Mouse (Mus musculus): ENCODE data around the gene Prok1. TPM values are rescaled to one million over a fixed set of nuclear protein-coding genes. Genes with fewer than 3 reads are reported as not detected.

The Prok1 gene
- polyA plus RNA-seq, 1 experiment from 2014 or later: not detected

DNA sequence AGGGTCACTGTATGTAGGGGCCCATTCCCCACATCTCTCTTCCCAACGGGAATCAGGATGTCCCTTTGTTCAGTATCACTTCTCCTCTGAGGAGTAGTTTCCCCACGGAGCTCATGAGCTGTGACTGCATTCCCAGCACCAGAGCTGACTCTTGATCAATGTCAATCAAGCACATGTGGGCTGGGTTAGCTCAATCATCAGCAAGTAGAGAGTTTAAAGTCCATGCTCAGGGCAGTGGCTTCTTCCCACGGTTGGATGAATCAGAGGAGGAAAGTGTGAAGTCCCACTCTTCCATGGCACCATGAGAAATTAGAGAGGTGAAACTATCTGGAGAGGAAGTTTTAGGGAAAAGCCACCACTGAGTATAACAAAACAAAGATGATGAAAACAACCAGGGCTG lies 9.5 kb upstream of the Prok1 start:
- Histone ChIP-seq H3K27me3 (ENCODE audit: control insufficient read depth, insufficient read depth, low read length) (no peaks in the 10 kb centered on the region), H3K36me3 (ENCODE audit: control insufficient read depth, insufficient read depth) (no peaks in the 10 kb centered on the region), H3K4me2 (ENCODE audit: low read depth, low read length) (no peak overlapping the region), H3K9ac (ENCODE audit: low read length) (no peak overlapping the region), H3K27ac (ENCODE audit: low read length) (no peak overlapping the region), H3K9me3 (replicated peaks; ENCODE audit: control insufficient read depth, low read length) (no peaks in the 10 kb centered on the region), H3K4me1 (ENCODE audit: control insufficient read depth, insufficient read depth, low read length) (no peaks in the 10 kb centered on the region), H3K4me3 (ENCODE audit: low read length) (no peak overlapping the region)
- ATAC-seq (replicated peaks; ENCODE audit: extremely low read depth, insufficient read depth, low FRiP score): no peak
- WGBS: 34% methylated on average over 3 of the region's 3 CpGs

GRCm38 (mm10) chr3:107246876-107247275 lies 7.4 kb upstream of the Prok1 start:
- ATAC-seq (replicated peaks; ENCODE audit: extremely low read depth, insufficient read depth, low FRiP score): no peak
- no peaks in the 10 kb centered on the region for H3K36me3 ChIP-seq (ENCODE audit: control insufficient read depth, insufficient read depth)

DNA sequence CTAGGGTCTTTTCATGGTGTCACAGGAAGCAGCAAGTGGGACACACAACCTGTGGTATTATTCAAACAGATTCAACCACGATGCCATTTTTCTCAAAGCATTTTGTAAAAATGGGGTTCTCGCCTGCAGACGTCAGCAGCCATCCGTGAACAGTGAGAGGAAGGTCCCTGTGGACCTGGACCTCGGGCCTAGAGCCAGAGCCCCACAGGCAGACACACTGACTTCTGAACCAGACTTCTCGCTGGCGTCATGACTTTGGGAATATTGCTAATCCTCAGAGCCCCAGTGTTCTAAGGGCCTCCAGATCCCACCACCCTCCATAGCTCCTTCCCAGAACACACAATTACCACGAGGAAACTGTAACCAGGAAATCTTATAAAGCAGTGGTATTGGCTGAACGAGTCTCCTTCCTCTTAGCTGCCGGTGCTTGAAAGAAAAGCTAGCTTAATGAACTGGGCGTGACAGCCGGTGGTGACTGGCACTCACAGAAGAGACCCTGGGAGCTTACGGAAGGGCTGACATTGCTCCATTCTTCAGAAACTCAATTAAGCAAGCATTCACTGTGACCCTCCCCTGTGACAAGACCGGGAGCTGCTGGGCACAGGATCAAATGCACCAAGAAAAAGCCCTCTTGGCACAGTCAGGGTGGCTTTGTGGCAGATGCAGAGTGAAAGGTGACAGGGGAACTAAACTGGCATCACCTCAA lies 2.0 kb upstream of the Prok1 start:
- Histone ChIP-seq H3K4me3 (ENCODE audit: low read length) (no peak overlapping the region), H3K4me1 (ENCODE audit: control insufficient read depth, insufficient read depth, low read length) (no peaks in the 10 kb centered on the region), H3K9me3 (replicated peaks; ENCODE audit: control insufficient read depth, low read length) (no peaks in the 10 kb centered on the region), H3K27me3 (ENCODE audit: control insufficient read depth, insufficient read depth, low read length) (no peaks in the 10 kb centered on the region), H3K9ac (ENCODE audit: low read length) (no peak overlapping the region), H3K4me2 (ENCODE audit: low read depth, low read length) (no peak overlapping the region), H3K36me3 (ENCODE audit: control insufficient read depth, insufficient read depth) (no peaks in the 10 kb centered on the region), H3K27ac (ENCODE audit: low read length) (no peak overlapping the region)
- WGBS: 47% methylated on average over 14 of the region's 14 CpGs
- ATAC-seq (replicated peaks; ENCODE audit: extremely low read depth, insufficient read depth, low FRiP score): no peak

More at GRCm38 (mm10) chr3:107246876-107247275, 7.4 kb upstream of the Prok1 start:
- H3K4me2 ChIP-seq (ENCODE audit: low read depth, low read length): no peak overlapping the region
- H3K9ac ChIP-seq (ENCODE audit: low read length): no peak overlapping the region
- no peak overlapping the region for H3K4me3 ChIP-seq (ENCODE audit: low read length)
- no peaks in the 10 kb centered on the region for H3K27me3 ChIP-seq (ENCODE audit: control insufficient read depth, insufficient read depth, low read length)
- H3K4me1 ChIP-seq (ENCODE audit: control insufficient read depth, insufficient read depth, low read length): no peaks in the 10 kb centered on the region
- H3K27ac ChIP-seq (ENCODE audit: low read length): no peak overlapping the region
- 77% methylated on average over 6 of the region's 6 CpGs for WGBS
- no peaks in the 10 kb centered on the region for H3K9me3 ChIP-seq (replicated peaks; ENCODE audit: control insufficient read depth, low read length)

DNA sequence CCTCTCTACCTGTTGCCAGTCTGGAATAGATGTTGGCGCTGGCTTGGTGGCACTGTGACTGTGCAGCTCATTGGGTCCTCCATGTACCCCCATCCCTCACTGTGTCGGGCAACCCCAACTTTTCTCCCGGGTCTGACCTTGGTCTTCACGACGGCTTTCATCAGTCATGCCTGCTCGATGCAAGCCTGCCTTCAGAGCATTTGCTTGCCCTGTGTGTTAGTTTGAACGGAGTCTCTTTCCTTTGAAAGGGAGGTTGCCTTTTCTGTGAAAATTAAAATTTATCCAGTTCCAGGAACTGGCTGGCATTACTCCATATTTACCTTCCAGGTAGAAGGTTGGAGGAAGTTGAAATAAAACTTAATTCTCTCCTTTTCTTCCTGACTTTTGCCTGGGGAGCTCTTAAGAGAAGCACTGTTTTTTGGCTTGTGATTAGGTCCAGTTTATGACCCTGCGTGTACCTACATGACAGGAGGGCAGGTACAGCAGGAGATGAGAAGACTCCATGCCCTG lies 981 bp downstream of the Prok1 start:
- no peaks in the 10 kb centered on the region for H3K27me3 ChIP-seq (ENCODE audit: control insufficient read depth, insufficient read depth, low read length)
- no peak for ATAC-seq (replicated peaks; ENCODE audit: extremely low read depth, insufficient read depth, low FRiP score)
- H3K4me3 ChIP-seq (ENCODE audit: low read length): no peak overlapping the region
- H3K4me2 ChIP-seq (ENCODE audit: low read depth, low read length): no peak overlapping the region
- no peak overlapping the region for H3K9ac ChIP-seq (ENCODE audit: low read length)
- no peaks in the 10 kb centered on the region for H3K9me3 ChIP-seq (replicated peaks; ENCODE audit: control insufficient read depth, low read length)
- no peaks in the 10 kb centered on the region for H3K36me3 ChIP-seq (ENCODE audit: control insufficient read depth, insufficient read depth)
- H3K4me1 ChIP-seq (ENCODE audit: control insufficient read depth, insufficient read depth, low read length): no peaks in the 10 kb centered on the region
- 86% methylated on average over 8 of the region's 8 CpGs for WGBS
- H3K27ac ChIP-seq (ENCODE audit: low read length): no peak overlapping the region

GRCm38 (mm10) chr3:107238051-107238450 lies 1.5 kb downstream of the Prok1 start:
- H3K27ac ChIP-seq (ENCODE audit: low read length): no peak overlapping the region
- H3K36me3 ChIP-seq (ENCODE audit: control insufficient read depth, insufficient read depth): no peaks in the 10 kb centered on the region
- no peak for ATAC-seq (replicated peaks; ENCODE audit: extremely low read depth, insufficient read depth, low FRiP score)
- no peak overlapping the region for H3K9ac ChIP-seq (ENCODE audit: low read length)
- H3K9me3 ChIP-seq (replicated peaks; ENCODE audit: control insufficient read depth, low read length): no peaks in the 10 kb centered on the region
- no peaks in the 10 kb centered on the region for H3K27me3 ChIP-seq (ENCODE audit: control insufficient read depth, insufficient read depth, low read length)
- H3K4me2 ChIP-seq (ENCODE audit: low read depth, low read length): no peak overlapping the region
- WGBS: 55% methylated on average over 2 of the region's 2 CpGs
- H3K4me3 ChIP-seq (ENCODE audit: low read length): no peak overlapping the region
- H3K4me1 ChIP-seq (ENCODE audit: control insufficient read depth, insufficient read depth, low read length): no peaks in the 10 kb centered on the region

- Histone ChIP-seq H3K4me2 (ENCODE audit: low read depth, low read length) (no peak overlapping the region), H3K4me3 (ENCODE audit: low read length) (no peak overlapping the region), H3K9ac (ENCODE audit: low read length) (no peak overlapping the region), H3K36me3 (ENCODE audit: control insufficient read depth, insufficient read depth) (no peaks in the 10 kb centered on the region), H3K27me3 (ENCODE audit: control insufficient read depth, insufficient read depth, low read length) (0 out of 2 replicates have a peak, but pooled peaks cover 2% of the 10 kb centered on the region), H3K27ac (ENCODE audit: low read length) (no peak overlapping the region), H3K9me3 (replicated peaks; ENCODE audit: control insufficient read depth, low read length) (no peaks in the 10 kb centered on the region), H3K4me1 (ENCODE audit: control insufficient read depth, insufficient read depth, low read length) (peaks cover 4% of the 10 kb centered on the region; the same call in 1 of the 2 replicates)
- no peak for ATAC-seq (replicated peaks; ENCODE audit: extremely low read depth, insufficient read depth, low FRiP score)
- WGBS: 26% methylated on average over 2 of the region's 2 CpGs
These were observed 5.6 kb downstream of the Prok1 start for GRCm38 (mm10) chr3:107233945-107234344.

DNA sequence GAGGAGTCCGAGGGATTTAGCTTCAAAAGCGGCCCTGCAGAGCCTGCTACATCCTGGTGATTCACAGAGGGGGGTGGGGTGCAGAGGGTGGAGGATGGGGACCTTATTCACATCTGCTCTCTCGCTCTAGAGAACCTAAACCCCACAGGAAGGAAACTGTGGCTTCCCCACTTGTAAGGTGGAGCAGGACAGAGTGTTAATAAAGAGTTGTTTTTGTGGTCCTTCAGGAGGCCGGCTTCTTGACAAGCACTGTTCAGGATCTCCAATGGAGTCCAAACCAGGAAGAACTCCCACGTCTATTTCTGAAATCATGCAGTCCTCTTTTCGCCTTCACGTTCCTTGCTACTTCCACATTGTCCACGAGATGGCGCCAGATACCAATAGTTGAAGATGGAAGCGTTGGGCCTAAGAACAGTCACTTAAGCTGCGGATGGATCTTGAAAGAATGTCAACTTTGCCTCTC lies 6.1 kb downstream of the Prok1 start:
- Histone ChIP-seq H3K36me3 (ENCODE audit: control insufficient read depth, insufficient read depth) (no peaks in the 10 kb centered on the region), H3K4me2 (ENCODE audit: low read depth, low read length) (peak overlapping the region; percentile 40), H3K9ac (ENCODE audit: low read length) (no peak overlapping the region), H3K4me1 (ENCODE audit: control insufficient read depth, insufficient read depth, low read length) (peaks cover 4% of the 10 kb centered on the region; the same call in 1 of the 2 replicates), H3K4me3 (ENCODE audit: low read length) (no peak overlapping the region), H3K27me3 (ENCODE audit: control insufficient read depth, insufficient read depth, low read length) (0 out of 2 replicates have a peak, but pooled peaks cover 2% of the 10 kb centered on the region), H3K9me3 (replicated peaks; ENCODE audit: control insufficient read depth, low read length) (no peaks in the 10 kb centered on the region), H3K27ac (ENCODE audit: low read length) (no peak overlapping the region)
- no peak for ATAC-seq (replicated peaks; ENCODE audit: extremely low read depth, insufficient read depth, low FRiP score)
- 8% methylated on average over 11 of the region's 11 CpGs for WGBS

DNA sequence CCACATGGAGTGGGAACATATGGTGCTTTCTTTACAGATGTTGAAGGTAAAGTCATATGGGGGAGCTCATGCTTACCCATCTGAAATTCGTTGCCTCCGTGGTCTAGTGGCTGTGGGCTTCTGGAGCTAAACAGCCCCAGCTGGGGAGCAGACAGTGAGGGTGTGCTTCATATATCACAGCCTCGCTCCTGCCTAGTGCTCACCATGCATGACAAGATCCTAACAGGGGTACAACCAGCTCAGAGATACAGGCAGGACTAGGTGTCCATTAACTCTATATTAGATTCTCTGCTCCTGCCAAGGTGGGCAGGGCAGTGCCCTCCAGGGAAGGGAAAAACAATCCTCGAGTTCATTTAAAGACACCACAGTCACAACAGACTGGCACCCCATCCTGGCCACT lies 8.3 kb downstream of the Prok1 start:
- no peak overlapping the region for H3K9ac ChIP-seq (ENCODE audit: low read length)
- WGBS: 53% methylated on average over 4 of the region's 4 CpGs
- H3K36me3 ChIP-seq (ENCODE audit: control insufficient read depth, insufficient read depth): no peaks in the 10 kb centered on the region
- H3K4me1 ChIP-seq (ENCODE audit: control insufficient read depth, insufficient read depth, low read length): peaks cover 4% of the 10 kb centered on the region; the same call in 1 of the 2 replicates
- no peak for ATAC-seq (replicated peaks; ENCODE audit: extremely low read depth, insufficient read depth, low FRiP score)
- H3K4me2 ChIP-seq (ENCODE audit: low read depth, low read length): no peak overlapping the region
- H3K27me3 ChIP-seq (ENCODE audit: control insufficient read depth, insufficient read depth, low read length): 0 out of 2 replicates have a peak, but pooled peaks cover 2% of the 10 kb centered on the region
- H3K27ac ChIP-seq (ENCODE audit: low read length): no peak overlapping the region
- H3K9me3 ChIP-seq (replicated peaks; ENCODE audit: control insufficient read depth, low read length): no peaks in the 10 kb centered on the region
- H3K4me3 ChIP-seq (ENCODE audit: low read length): no peak overlapping the region

- Histone ChIP-seq H3K9ac (ENCODE audit: low read length) (no peak within 1 kb of the TSS), H3K4me1 (ENCODE audit: control insufficient read depth, insufficient read depth, low read length) (peaks cover 4% of the 10 kb centered on the region; the same call in 1 of the 2 replicates), H3K9me3 (replicated peaks; ENCODE audit: control insufficient read depth, low read length) (no peaks in the 10 kb centered on the region), H3K36me3 (ENCODE audit: control insufficient read depth, insufficient read depth) (no peaks in the 10 kb centered on the region), H3K27ac (ENCODE audit: low read length) (0 out of 2 replicates have a peak within 1 kb of the TSS, but pooled peaks have one; percentile 5), H3K27me3 (ENCODE audit: control insufficient read depth, insufficient read depth, low read length) (0 out of 2 replicates have a peak, but pooled peaks cover 2% of the 10 kb centered on the region), H3K4me2 (ENCODE audit: low read depth, low read length) (no peak within 1 kb of the TSS), H3K4me3 (ENCODE audit: low read length) (no peak within 1 kb of the TSS)
- ATAC-seq (replicated peaks; ENCODE audit: extremely low read depth, insufficient read depth, low FRiP score): no peak
- 28% methylated on average over 1 of the region's 1 CpGs for WGBS
These were observed 9.0 kb downstream of the Prok1 start, which contains the start of gene A630076J17Rik for GRCm38 (mm10) chr3:107230527-107230926. Gene A630076J17Rik (plus strand): TSS chr3:107230614.

Measured in heart, embryonic 16.5 days (tissue).